Mouse (Mus musculus): Measurements from ENCODE around the gene Polr1c.

The Polr1c gene

GRCm38 (mm10) chr17:46221601-46222000 lies 26.3 kb downstream of the Polr1c start:
- DNase-seq (ENCODE audit: low read depth, low spot score): no peak

GRCm38 (mm10) chr17:46210550-46210949 lies 37.3 kb downstream of the Polr1c start:
- no peak for DNase-seq (ENCODE audit: low read depth, low spot score)

GRCm38 (mm10) chr17:46206676-46207075 lies 41.2 kb downstream of the Polr1c start:
- no peak for DNase-seq (ENCODE audit: low read depth, low spot score)

GRCm38 (mm10) chr17:46203078-46203477 lies 44.8 kb downstream of the Polr1c start:
- no peak for DNase-seq (ENCODE audit: low read depth, low spot score)

- DNase-seq (ENCODE audit: low read depth, low spot score): peak; percentile 89
Measured at GRCm38 (mm10) chr17:46202421-46203071, 45.3 kb downstream of the Polr1c start, which contains the start of the genes Polh and Xpo5. Gene Polh, minus strand, starts transcription at chr17:46202645. Gene Xpo5, plus strand, starts transcription at chr17:46202782.

GRCm38 (mm10) chr17:46201151-46201550 lies 46.7 kb downstream of the Polr1c start:
- DNase-seq (ENCODE audit: low read depth, low spot score): no peak
